Mouse (Mus musculus) small intestine, adult 2 months (tissue): ENCODE measurements around the gene Marf1.

Experiments used
- CTCF ChIP-seq: fragments of 200-500 bp; IDR thresholded peaks from 2 replicates; pipeline ENCODE4 v1.5.1; 2012; ENCODE audit warnings: low read depth, mild to moderate bottlenecking, control low read depth, inconsistent platforms, low read length, moderate library complexity, mixed read lengths; ENCODE audit not compliant: insufficient replicate concordance, insufficient read length; ENCODE audit errors: extremely low read depth
- POLR2A ChIP-seq: fragments of 200-500 bp; IDR thresholded peaks from 2 replicates; pipeline ENCODE4 v1.6.1; 2012; ENCODE audit warnings: low read depth, mild to moderate bottlenecking, control low read depth, inconsistent platforms, low read length, moderate library complexity

DNA sequence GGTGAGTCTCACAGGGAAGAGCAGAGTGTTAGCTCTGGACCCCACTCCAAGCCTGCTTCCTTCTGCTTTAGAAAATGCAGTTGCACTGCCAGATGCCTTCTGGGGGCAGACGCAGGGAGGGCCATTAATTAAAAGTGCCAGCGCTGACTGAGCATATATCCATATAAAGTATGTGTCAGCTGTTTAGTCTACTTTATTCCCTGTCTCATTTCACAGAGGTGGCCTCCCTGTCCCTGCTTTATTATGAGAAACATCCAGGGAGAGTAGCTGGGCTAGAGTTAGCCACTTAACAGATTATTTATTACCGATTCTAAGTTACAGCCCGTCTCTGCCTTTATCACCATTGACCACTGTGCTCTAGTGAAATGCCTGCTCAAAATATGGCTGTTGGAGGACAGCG, 19.2 kb upstream of the Marf1 start:
- TF ChIP-seq POLR2A, result no peak
- no peak for TF ChIP-seq CTCF
